Mouse (Mus musculus) forebrain, embryonic 12.5 days (tissue): ENCODE results near the gene Jtb. TPM values are rescaled to one million over a fixed set of nuclear protein-coding genes. Genes with fewer than 3 reads are reported as not detected.

Experiments
- ATAC-seq: fragments of 200-750 bp; cut with Nextera tagmentation; 2 replicates; pipeline ENCODE4 v1.8.0; 2017; ENCODE audit warnings: moderate TSS enrichment; ENCODE audit not compliant: low FRiP score
- H3K27ac ChIP-seq: fragments of 300-500 bp; sonication (generic); 2 replicates; pipeline ENCODE4 v1.5.1; 2016; ENCODE audit warnings: mild to moderate bottlenecking
- H3K27me3 ChIP-seq: fragments of 300-500 bp; sonication (generic); 2 replicates; pipeline ENCODE4 v1.6.1; 2016; ENCODE audit warnings: mild to moderate bottlenecking
- H3K36me3 ChIP-seq: fragments of 300-500 bp; sonication (generic); replicated peaks from 2 replicates; pipeline ENCODE4 v1.6.1; 2016; ENCODE audit warnings: mild to moderate bottlenecking
- H3K4me1 ChIP-seq: fragments of 300-500 bp; sonication (generic); 2 replicates; pipeline ENCODE4 v1.6.1; 2016
- H3K4me2 ChIP-seq: fragments of 300-500 bp; sonication (generic); 2 replicates; pipeline ENCODE4 v1.6.1; 2016; ENCODE audit warnings: mild to moderate bottlenecking, moderate library complexity
- H3K4me3 ChIP-seq: fragments of 300-500 bp; sonication (generic); replicated peaks from 2 replicates; pipeline ENCODE4 v1.5.1; 2016; ENCODE audit warnings: mild to moderate bottlenecking
- H3K9ac ChIP-seq: fragments of 300-500 bp; sonication (generic); 2 replicates; pipeline ENCODE4 v1.6.1; 2016; ENCODE audit warnings: mild to moderate bottlenecking
- H3K9me3 ChIP-seq: fragments of 300-500 bp; sonication (generic); 2 replicates; pipeline ENCODE4 v1.6.1; 2016
- WGBS: fragments of 180-500 bp; shearing (Covaris S2); methylation state at CpG from one replicate; pipeline ENCODE4 v1.1.7; 2016; 5-methylcytosine and 5-hydroxymethylcytosine counted together
- polyA plus RNA-seq: library from polyadenylated mRNA; unstranded; fragments of >200 nt; fragmentation: Nextera tagmentation; extraction: Ambion mirVana; gene quantifications from 2 replicates; pipeline ENCODE4 v1.2.1, GENCODE M21; 2016

Gene Jtb
- polyA plus RNA-seq, 1 experiment from 2014 or later, result 100.0 TPM

DNA sequence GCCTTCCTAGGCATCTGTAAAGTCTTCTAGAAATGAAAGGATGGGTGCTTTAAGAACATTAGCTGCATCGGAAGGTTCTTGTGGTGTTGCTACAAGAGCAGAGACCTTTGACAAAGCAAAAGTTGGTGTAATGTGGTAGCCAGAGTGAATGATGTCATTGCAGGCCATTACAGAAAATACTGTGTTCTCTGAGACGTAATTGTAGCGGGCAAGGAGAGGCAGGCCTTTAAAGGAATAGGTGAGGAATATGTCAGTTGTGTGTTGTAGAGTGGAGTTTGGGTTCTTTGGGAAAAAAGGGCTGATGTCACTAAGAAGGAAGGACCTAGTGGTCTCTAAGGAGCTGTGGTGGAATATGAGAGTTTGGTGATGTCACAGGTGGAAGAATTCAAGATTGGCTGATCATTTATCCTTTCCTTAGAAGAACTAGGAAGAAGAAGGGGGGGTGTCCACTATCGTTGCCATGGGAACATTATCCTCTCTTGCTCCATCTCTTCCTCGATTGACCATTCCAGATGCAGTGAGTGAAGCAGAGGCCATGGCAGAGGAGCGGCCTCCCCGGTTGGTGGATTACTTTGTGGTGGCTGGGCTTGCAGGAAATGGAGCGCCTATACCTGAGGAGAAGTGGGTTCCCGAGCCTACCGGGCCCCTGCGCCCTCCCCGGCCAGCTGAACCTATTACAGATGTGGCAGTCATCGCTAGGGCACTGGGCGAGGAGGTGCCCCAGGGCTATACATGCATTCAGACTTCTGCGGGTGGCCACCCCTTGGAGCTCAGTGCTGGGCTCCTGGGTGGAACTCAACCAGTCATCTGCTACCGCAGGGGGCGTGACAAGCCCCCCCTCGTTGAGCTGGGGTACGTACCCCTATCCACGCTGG is 35.7 kb downstream of the Jtb start:
- H3K4me1 ChIP-seq, result peaks cover 10% of the 10 kb centered on the region
- no peak for ATAC-seq
- whole genome bisulfite sequencing, result 90% methylated on average over 20 of the region's 20 CpGs
- H3K9me3 ChIP-seq, result no peaks in the 10 kb centered on the region
- no peaks in the 10 kb centered on the region for H3K27me3 ChIP-seq
- H3K4me2 ChIP-seq, result peak overlapping the region; percentile 88; the same call in 1 of the 2 replicates
- peaks cover 41% of the 10 kb centered on the region for H3K36me3 ChIP-seq
- no peak overlapping the region for H3K4me3 ChIP-seq
- H3K27ac ChIP-seq, result no peak overlapping the region
- peak overlapping the region; percentile 93; the same call in 1 of the 2 replicates for H3K9ac ChIP-seq

GRCm38 (mm10) chr3:90268190-90268589 is 36.8 kb downstream of the Jtb start:
- no peak overlapping the region for H3K4me3 ChIP-seq
- no peak overlapping the region for H3K4me2 ChIP-seq
- H3K9ac ChIP-seq, result no peak overlapping the region
- no peak for ATAC-seq
- H3K27ac ChIP-seq, result no peak overlapping the region
- WGBS, result 94% methylated on average over 11 of the region's 11 CpGs
- H3K27me3 ChIP-seq, result no peaks in the 10 kb centered on the region
- H3K9me3 ChIP-seq, result no peaks in the 10 kb centered on the region
- peaks cover 10% of the 10 kb centered on the region for H3K4me1 ChIP-seq
- H3K36me3 ChIP-seq, result peaks cover 41% of the 10 kb centered on the region

DNA sequence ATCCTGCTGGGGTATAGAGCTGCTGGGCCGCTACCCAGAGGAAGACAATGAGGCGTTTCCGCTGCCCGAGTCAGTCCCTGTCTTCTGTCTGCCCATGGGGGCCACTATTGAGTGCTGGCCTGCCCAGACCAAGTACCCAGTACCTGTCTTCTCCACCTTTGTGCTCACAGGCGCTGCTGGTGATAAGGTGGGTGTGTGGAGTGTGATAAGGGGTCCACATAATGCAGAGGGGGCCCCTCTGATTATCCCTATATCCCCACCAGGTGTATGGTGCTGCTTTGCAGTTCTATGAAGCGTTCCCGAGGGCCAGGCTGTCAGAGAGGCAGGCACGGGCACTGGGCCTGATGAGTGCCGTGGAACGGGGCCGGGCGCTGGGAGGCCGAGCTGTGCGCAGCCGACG is 37.6 kb downstream of the Jtb start:
- Histone ChIP-seq H3K4me1 (peaks cover 10% of the 10 kb centered on the region), H3K9ac (no peak overlapping the region), H3K4me3 (no peak overlapping the region), H3K36me3 (peaks cover 40% of the 10 kb centered on the region), H3K27ac (no peak overlapping the region), H3K4me2 (no peak overlapping the region), H3K9me3 (no peaks in the 10 kb centered on the region), H3K27me3 (no peaks in the 10 kb centered on the region)
- WGBS, result 87% methylated on average over 16 of the region's 16 CpGs
- ATAC-seq, result no peak

DNA sequence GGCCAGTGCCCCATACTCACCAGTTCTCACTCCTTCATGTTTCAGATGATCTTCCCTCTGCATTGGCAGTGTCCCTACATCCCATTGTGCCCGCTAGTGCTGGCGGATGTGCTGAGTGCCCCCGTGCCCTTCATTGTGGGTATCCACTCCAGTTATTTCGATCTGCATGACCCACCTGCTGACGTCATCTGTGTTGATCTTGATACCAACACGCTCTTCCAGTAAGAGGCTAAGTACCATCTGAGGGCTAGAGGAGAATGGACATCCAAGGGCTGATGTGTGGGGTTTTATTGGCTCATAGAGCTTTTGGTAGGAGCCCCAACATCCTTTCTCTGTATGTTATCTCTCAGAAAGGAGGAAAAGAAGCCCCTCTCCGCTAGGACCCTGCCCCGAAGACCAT is 39.4 kb downstream of the Jtb start:
- H3K9me3 ChIP-seq, result no peaks in the 10 kb centered on the region
- no peak for ATAC-seq
- H3K9ac ChIP-seq, result no peak overlapping the region
- no peaks in the 10 kb centered on the region for H3K27me3 ChIP-seq
- no peak overlapping the region for H3K4me3 ChIP-seq
- H3K36me3 ChIP-seq, result peaks cover 37% of the 10 kb centered on the region
- H3K4me2 ChIP-seq, result no peak overlapping the region
- 94% methylated on average over 8 of the region's 8 CpGs for WGBS
- H3K4me1 ChIP-seq, result peaks cover 9% of the 10 kb centered on the region
- no peak overlapping the region for H3K27ac ChIP-seq

DNA sequence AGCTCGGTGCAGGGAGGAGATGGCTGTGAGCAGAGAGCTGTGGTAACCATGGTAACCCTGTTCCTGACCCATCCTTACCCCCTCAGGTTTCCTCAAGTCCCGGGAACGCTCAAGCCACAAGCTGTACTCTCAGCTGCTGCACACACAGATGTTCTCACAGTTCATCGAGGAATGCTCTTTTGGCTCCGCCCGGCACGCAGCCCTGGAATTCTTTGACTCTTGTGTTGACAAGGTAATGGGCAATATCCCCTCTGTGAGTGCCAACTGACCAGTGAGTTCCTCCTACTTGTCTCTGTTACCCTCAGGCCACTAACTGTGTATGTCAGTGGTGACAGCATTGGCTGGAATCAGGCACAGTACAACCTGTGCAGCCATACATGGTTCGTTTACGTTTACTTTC is 40.8 kb downstream of the Jtb start:
- no peak for ATAC-seq
- 75% methylated on average over 9 of the region's 9 CpGs for WGBS
- Histone ChIP-seq H3K9ac (no peak overlapping the region), H3K27ac (no peak overlapping the region), H3K4me3 (no peak overlapping the region), H3K27me3 (no peaks in the 10 kb centered on the region), H3K36me3 (peaks cover 50% of the 10 kb centered on the region), H3K4me1 (no peaks in the 10 kb centered on the region), H3K4me2 (no peak overlapping the region), H3K9me3 (no peaks in the 10 kb centered on the region)

DNA sequence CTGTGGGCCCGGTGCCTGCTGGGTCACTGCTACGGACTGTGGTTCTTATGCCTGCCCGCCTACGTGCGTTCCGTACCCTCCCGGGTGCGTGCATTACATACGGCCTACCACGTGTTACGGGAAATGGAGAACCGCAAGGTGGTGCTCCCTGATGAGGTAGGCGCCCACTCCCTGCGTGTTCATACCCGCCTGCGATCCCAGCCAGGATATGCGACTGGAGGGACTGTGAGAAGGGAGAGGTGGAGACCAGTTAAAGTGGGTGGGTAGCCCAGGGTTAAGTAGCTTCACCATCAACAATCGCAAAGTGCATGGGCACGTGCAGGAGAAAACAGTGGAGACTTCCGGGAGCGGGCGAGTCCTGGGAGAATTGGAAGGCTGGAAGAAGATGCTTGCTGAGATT is 42.5 kb downstream of the Jtb start:
- H3K27me3 ChIP-seq, result no peaks in the 10 kb centered on the region
- H3K27ac ChIP-seq, result no peak overlapping the region
- WGBS, result 93% methylated on average over 22 of the region's 22 CpGs
- no peak overlapping the region for H3K4me3 ChIP-seq
- no peaks in the 10 kb centered on the region for H3K4me1 ChIP-seq
- no peak for ATAC-seq
- H3K9ac ChIP-seq, result no peak overlapping the region
- no peaks in the 10 kb centered on the region for H3K9me3 ChIP-seq
- no peak overlapping the region for H3K4me2 ChIP-seq
- peaks cover 66% of the 10 kb centered on the region for H3K36me3 ChIP-seq

DNA sequence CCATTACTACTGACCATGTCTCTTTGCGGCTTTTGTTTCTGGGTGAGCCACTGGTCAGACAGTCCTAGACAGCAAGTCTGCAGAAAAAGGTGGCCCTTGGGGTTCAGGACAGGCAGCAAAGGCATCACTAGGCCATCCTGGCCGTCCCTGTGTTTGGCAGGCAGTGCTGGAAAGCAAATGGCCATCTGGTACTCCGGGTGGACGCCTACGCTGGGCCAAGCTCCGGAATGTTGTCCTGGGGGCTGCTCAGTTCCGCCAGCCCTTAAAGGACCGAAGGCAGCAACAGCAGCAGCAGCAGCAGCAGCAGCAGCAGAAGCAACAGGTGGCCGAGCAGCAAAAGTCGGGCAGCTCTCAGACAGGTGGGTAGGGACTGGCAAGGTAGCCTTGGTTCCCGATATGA is 43.9 kb downstream of the Jtb start:
- H3K9me3 ChIP-seq, result no peaks in the 10 kb centered on the region
- H3K36me3 ChIP-seq, result peaks cover 74% of the 10 kb centered on the region
- ATAC-seq, result no peak
- no peak overlapping the region for H3K4me3 ChIP-seq
- 91% methylated on average over 11 of the region's 11 CpGs for WGBS
- no peaks in the 10 kb centered on the region for H3K27me3 ChIP-seq
- no peak overlapping the region for H3K27ac ChIP-seq
- H3K9ac ChIP-seq, result no peak overlapping the region
- no peaks in the 10 kb centered on the region for H3K4me1 ChIP-seq
- no peak overlapping the region for H3K4me2 ChIP-seq

DNA sequence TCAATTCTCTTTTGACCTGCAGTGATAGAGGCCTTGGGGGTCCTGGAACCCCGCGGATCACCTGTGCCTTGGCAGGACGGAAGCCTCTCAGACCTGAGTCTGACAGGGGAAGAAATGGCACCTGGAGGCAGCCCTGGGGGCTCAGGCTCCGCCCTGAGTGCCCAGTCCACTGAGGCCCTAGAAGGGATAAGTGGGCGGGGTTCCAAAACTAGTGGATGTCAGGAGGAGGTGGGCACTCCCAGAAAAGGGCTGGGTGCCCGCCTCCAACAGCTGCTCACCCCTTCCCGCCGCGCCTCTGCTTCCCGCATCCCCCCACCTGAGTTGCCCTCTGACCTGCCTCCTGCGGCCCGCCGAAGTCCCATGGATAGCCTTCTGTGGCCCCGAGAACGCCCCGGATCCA is 45.5 kb downstream of the Jtb start:
- no peak overlapping the region for H3K4me2 ChIP-seq
- no peaks in the 10 kb centered on the region for H3K27me3 ChIP-seq
- WGBS, result 52% methylated on average over 16 of the region's 16 CpGs
- H3K9me3 ChIP-seq, result no peaks in the 10 kb centered on the region
- H3K27ac ChIP-seq, result no peak overlapping the region
- H3K9ac ChIP-seq, result no peak overlapping the region
- H3K4me1 ChIP-seq, result no peaks in the 10 kb centered on the region
- peaks cover 72% of the 10 kb centered on the region for H3K36me3 ChIP-seq
- ATAC-seq, result no peak
- no peak overlapping the region for H3K4me3 ChIP-seq

GRCm38 (mm10) chr3:90277793-90278192 is 46.4 kb downstream of the Jtb start:
- Histone ChIP-seq H3K27me3 (no peaks in the 10 kb centered on the region), H3K27ac (no peak overlapping the region), H3K36me3 (peaks cover 65% of the 10 kb centered on the region), H3K9me3 (no peaks in the 10 kb centered on the region), H3K9ac (no peak overlapping the region; the same call in 1 of the 2 replicates), H3K4me3 (no peak overlapping the region), H3K4me1 (no peaks in the 10 kb centered on the region), H3K4me2 (no peak overlapping the region)
- WGBS, result 92% methylated on average over 9 of the region's 9 CpGs
- ATAC-seq, result no peak

GRCm38 (mm10) chr3:90278211-90278610 is 46.8 kb downstream of the Jtb start:
- no peak for ATAC-seq
- peaks cover 62% of the 10 kb centered on the region for H3K36me3 ChIP-seq

DNA sequence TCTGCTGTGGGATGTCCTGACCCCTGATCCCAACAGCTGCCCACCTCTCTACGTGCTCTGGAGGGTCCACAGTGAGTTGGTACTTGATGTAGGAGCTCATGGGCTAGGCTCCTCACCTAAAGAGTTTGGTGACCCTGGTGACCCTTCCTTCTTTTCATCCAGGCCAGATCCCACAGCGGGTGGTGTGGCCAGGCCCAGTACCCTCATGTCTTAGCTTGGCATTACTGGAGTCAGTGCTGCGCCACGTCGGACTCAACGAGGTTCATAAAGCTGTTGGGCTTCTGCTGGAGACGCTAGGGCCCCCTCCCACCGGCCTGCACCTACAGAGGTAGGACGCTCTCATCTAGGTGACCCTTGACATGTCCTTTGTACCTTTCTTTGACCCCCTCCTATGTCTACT is 47.8 kb downstream of the Jtb start:
- WGBS, result 93% methylated on average over 9 of the region's 9 CpGs
- H3K36me3 ChIP-seq, result peaks cover 55% of the 10 kb centered on the region
- no peaks in the 10 kb centered on the region for H3K4me1 ChIP-seq
- H3K4me3 ChIP-seq, result no peak overlapping the region
- H3K9ac ChIP-seq, result no peak overlapping the region
- H3K27me3 ChIP-seq, result no peaks in the 10 kb centered on the region
- no peak overlapping the region for H3K27ac ChIP-seq
- no peaks in the 10 kb centered on the region for H3K9me3 ChIP-seq
- no peak for ATAC-seq
- H3K4me2 ChIP-seq, result no peak overlapping the region

More at GRCm38 (mm10) chr3:90278211-90278610, 46.8 kb downstream of the Jtb start:
- H3K4me1 ChIP-seq, result no peaks in the 10 kb centered on the region
- H3K27me3 ChIP-seq, result no peaks in the 10 kb centered on the region
- no peak overlapping the region for H3K9ac ChIP-seq
- no peak overlapping the region for H3K27ac ChIP-seq
- H3K9me3 ChIP-seq, result no peaks in the 10 kb centered on the region
- no peak overlapping the region for H3K4me2 ChIP-seq
- WGBS, result 93% methylated on average over 10 of the region's 10 CpGs
- no peak overlapping the region for H3K4me3 ChIP-seq

DNA sequence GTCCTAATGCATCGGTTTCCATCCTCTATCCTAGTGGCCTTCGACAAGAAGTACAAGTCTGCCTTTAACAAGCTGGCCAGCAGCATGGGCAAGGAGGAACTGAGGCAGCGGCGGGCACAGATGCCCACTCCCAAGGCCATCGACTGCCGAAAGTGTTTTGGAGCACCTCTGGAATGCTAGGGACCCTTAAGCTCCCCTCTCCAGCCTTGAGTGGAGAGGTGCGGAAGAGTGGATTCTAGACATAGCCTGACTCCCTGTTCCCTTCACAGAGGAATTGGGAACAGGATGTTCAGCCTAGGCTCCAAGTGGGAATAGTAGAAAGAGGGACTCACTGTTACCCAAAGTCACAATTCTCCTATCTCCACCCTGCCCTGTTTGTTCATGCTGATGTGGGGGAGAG is 48.3 kb downstream of the Jtb start:
- H3K36me3 ChIP-seq, result peaks cover 55% of the 10 kb centered on the region
- H3K4me3 ChIP-seq, result no peak overlapping the region
- H3K4me1 ChIP-seq, result no peaks in the 10 kb centered on the region
- no peak for ATAC-seq
- H3K27ac ChIP-seq, result no peak overlapping the region
- H3K9me3 ChIP-seq, result no peaks in the 10 kb centered on the region
- H3K4me2 ChIP-seq, result no peak overlapping the region
- WGBS, result 95% methylated on average over 7 of the region's 7 CpGs
- H3K9ac ChIP-seq, result no peak overlapping the region
- no peaks in the 10 kb centered on the region for H3K27me3 ChIP-seq

- Histone ChIP-seq H3K9ac (no peak overlapping the region), H3K36me3 (peaks cover 55% of the 10 kb centered on the region), H3K4me2 (no peak overlapping the region), H3K27ac (no peak overlapping the region), H3K27me3 (no peaks in the 10 kb centered on the region), H3K4me3 (no peak overlapping the region), H3K9me3 (no peaks in the 10 kb centered on the region), H3K4me1 (no peaks in the 10 kb centered on the region)
- ATAC-seq, result no peak
- WGBS, result 88% methylated on average over 9 of the region's 9 CpGs
These were observed 49.3 kb downstream of the Jtb start for GRCm38 (mm10) chr3:90280708-90281107.
